Mouse (Mus musculus): ENCODE measurements around the gene Unc5a.

Gene Unc5a

GRCm38 (mm10) chr13:54955695-54956471 is 6.7 kb downstream of the Unc5a start:
- DNase-seq (ENCODE audit: extremely low read depth, low read depth, low spot score): no peak

DNA sequence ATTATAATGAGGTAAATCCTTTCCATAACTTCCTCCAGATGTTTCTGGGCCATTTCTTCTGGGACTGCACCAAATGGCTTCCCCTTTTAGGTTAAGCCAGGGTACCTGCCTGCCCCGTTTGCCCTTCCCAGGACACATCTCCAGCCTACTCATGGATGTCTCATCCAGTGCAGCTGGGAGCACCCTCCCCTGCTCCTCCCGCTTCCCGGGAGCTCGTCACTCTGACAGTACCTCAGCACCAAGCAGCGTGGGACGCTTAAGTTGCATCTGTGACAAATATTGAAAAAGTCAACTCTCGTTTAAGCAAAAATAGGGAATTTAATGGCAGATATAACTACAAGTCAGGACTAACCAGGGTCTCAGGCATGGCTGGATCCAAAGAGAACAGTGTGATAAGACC is 8.1 kb downstream of the Unc5a start:
- no peak for DNase-seq (ENCODE audit: extremely low read depth, low read depth, low spot score)

DNA sequence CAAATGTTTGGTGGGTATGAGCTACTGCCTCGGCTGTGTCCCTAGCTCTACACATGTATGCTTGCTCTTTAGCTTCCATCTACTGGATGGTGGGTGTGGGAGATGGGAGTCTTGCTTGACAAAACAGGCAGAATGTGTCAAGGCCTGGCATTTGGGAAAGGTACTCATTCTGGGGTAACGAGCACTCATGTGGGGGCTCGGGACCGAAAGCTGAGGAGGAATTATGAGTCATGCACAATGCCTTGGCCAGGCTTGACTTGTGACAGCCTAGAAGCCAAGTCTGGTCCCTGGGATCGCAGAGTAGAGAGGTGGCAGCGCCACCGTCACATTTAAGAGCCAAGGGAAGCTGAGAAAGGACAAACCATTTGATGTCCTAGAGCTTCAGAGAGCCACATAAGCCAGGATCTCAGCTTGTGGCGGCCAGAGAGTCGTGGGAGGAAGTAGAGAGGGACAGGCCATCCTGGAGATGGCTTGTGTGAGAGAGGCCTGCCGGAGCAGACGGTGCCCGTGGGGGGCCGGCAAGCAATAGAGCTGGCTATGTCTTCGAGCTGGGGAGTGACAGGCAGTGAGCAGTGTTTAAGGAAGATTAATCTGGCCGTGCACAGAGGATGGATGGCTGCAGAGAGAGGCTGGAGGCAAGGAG is 10.0 kb downstream of the Unc5a start:
- no peak for DNase-seq (ENCODE audit: extremely low read depth, low read depth, low spot score)

- DNase-seq (ENCODE audit: extremely low read depth, low read depth, low spot score): no peak
Observed at GRCm38 (mm10) chr13:54959842-54960241, 10.6 kb downstream of the Unc5a start.

- DNase-seq (ENCODE audit: extremely low read depth, low read depth, low spot score): no peak
Observed at GRCm38 (mm10) chr13:54960491-54960890, 11.3 kb downstream of the Unc5a start.

DNA sequence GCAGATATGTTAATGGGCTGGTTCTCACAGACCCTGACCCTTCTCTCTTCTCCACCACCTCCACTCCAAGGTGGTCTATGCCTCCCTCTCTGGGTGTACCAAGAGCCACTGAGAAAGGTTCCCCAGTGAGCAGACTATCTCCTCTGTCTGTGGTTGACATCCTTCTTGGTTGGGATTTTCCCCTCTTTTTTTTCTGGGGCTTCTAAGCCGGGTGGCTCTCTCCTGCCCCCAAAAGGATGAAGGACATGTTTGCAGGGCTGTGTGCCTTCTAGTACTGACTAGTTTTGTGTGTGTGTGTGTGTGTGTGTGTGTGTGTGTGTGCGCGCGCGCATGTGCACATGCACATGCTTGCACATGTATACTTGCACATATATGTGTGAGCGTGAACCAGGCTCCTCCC is 16.0 kb downstream of the Unc5a start:
- no peak for DNase-seq (ENCODE audit: extremely low read depth, low read depth, low spot score)

DNA sequence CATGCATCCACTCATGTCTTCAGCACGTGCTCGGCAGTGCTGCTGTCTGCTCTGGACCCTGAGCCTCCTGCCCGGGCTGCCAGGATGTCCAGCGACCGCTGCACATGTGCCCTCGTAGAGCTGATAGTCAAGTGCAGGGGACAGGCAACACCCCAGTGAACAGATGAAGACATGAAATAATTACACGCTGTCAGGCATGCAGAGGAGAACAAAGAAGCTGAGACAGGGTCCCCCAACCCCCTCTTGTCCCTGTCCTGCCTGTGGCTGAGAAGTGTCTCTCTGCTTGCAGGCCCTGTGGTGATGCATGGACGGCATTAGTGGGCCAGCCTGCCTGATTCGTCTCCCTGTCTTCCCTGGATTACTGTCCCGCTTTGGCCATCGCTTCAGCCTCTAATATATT is 18.3 kb downstream of the Unc5a start:
- no peak for DNase-seq (ENCODE audit: extremely low read depth, low read depth, low spot score)

DNA sequence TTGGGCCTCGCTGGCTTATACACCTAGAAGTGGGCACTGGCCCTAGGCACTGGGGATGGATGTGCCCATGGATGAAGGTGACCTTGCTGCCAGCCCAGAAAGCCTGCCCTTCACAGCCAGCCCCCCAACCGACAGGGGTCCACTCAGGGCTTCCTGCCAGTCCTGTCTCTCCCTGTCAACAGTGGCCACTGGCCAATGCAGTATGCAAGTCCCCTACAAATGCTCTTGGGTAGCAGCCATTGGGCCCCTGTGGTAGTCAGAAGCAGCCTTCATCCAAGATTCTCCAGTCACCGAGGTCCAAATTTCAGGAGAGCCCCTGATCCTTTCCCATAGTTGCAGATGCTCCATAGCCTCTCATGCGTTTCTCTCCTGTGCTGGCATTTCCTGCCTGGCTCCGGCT is 19.4 kb downstream of the Unc5a start:
- no peak for DNase-seq (ENCODE audit: extremely low read depth, low read depth, low spot score)

DNA sequence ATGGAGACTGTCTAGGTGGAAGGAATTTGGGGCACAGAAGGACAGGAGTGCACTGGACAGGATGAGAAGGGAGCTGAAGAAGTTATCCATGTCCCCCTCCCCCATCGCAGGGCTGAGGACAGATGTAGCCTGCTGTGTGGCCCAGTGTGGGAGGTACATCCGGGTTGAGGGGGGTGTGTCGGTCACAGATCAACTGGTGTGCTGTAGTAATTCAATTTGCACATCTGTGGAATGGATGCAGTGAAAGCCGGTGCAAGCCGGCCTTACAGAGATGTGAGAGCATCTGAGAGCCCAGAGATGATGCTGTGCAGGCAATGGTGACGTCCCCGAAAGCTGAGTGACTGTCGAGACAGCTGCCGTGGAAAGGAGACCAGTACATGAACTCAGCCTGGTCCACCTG is 20.3 kb downstream of the Unc5a start:
- DNase-seq (ENCODE audit: extremely low read depth, low read depth, low spot score): no peak

- no peak for DNase-seq (ENCODE audit: extremely low read depth, low read depth, low spot score)
Observed at GRCm38 (mm10) chr13:54970521-54971247, 21.5 kb downstream of the Unc5a start.

DNA sequence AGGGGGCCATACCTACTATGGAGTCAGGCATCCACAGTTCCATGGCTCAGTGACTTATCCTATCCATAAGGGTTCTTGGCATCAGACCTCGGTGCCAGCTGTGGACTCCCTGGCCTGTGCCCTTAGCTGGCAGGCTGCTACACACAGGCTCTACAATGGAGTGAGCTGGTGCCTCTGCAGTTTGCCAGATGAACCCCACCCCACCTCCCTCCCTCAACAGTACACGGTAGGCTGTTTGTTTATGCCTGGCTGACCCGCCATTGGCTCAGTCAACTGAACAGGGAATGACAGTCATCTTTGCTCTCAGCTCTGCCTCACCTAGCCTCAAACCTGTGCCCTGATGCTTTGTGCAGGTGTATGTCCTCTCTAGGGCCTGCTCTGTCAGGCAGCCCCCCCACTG is 26.3 kb downstream of the Unc5a start:
- no peak for DNase-seq (ENCODE audit: extremely low read depth, low read depth, low spot score)

DNA sequence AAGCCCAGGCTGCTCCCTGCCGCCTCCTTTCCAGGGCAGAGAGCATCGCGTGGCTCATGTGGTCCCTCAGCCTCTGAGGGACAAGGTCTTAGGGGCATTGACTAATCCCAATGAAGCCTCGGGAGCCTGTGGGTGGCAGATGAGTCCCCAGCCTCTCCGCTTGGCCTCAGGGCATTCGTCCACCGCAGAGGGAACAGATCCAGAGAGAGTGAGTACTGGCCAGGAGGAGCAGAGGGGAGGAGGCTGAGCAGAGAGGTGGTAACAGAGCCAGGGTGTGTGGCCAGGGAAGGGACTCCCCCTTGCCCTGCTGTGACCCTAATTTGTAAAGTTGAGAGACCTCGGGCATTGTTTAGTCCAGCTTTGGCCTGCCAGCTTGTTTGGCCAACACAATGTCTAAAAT is 29.6 kb downstream of the Unc5a start:
- DNase-seq (ENCODE audit: extremely low read depth, low read depth, low spot score): no peak

DNA sequence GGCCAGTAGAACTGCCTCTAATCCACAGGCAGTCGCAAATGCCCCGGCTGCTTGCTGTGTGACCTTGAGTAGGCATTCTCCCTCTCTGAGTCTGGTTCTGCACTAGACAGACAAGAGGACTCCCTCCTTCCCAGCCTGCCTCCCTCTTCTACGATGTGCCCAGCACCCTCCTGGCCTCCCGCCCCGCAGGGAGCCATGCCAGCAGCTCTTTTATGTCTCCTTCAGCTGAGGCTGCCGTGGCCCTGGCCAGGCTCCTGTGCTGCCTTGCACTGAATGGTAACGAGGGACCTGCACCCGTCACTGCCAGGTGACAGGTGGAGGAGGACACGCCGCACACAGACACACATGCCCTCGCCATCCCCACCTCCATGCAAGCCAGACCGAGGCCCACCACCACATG is 31.7 kb downstream of the Unc5a start:
- DNase-seq (ENCODE audit: extremely low read depth, low read depth, low spot score): no peak

DNA sequence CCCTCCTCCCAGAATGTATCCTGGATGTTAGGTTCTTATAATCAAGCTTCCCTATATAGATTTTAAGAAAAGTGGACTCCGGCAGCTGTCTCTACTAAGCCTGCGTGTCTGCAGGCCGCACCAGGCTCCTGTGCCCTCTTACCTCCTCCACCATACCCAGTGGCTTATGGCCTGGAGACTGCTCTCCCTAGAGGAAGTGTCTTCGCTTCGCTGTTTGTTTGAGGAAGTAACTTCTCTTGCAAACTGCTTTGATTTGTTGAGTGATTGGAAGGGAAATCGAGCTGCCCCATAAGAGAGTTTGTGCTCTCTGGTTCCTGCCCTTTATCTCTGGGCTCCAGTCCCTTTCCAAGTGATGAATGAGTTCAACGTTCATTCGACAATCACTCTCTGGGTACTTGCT is 33.8 kb downstream of the Unc5a start:
- no peak for DNase-seq (ENCODE audit: extremely low read depth, low read depth, low spot score)

DNA sequence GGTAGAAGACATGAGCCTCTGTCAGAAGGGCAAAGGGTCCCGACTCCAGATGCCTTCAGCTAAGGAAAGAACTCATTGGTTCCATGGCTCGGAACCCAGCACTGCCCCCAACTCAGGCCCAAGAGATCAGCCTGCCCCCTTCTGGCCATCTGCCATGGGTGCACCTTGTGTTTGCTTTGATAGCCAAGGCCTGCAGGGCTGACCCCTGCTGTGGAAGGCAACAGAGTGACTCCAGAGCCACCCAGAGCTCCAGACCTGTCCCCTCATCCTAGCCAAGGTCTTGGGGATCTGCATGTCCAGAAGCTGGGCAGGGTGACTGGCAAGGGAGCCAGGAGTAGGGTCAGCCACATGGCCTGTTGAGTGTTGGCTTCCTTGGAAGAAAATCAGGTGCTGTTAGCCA is 34.4 kb downstream of the Unc5a start:
- no peak for DNase-seq (ENCODE audit: extremely low read depth, low read depth, low spot score)

- no peak for DNase-seq (ENCODE audit: extremely low read depth, low read depth, low spot score)
Observed at GRCm38 (mm10) chr13:54987405-54987804, 38.2 kb downstream of the Unc5a start.

DNA sequence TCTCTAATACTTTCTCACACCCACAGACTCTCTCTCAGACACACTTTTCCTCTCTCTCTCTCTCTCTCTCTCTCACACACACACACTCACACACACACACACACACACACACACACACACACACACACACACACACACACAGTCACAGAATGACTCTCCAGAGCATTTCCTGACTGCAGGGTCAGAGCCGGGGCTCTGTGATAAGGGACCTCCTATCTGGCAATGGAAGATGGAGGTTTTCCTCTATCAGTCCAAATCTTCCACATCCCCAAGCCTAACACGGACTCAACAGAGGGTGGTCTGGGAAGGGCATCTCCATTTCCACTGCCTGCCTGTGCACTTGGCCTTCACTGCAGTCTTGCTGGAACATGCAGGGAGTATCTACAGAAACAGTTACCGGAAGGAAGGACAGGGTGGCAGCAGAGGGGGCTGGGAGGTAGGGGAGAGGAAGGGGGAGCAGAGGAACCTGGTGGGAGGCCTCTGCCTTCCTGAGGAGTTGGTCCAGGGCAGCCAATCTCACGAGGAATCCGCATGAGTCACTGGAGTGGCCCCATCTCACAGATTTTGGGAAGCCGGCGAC is 39.1 kb downstream of the Unc5a start:
- no peak for DNase-seq (ENCODE audit: extremely low read depth, low read depth, low spot score)

GRCm38 (mm10) chr13:54992215-54992614 is 43.0 kb downstream of the Unc5a start:
- no peak for DNase-seq (ENCODE audit: extremely low read depth, low read depth, low spot score)

- no peak for DNase-seq (ENCODE audit: extremely low read depth, low read depth, low spot score)
Observed at GRCm38 (mm10) chr13:54994576-54994975, 45.4 kb downstream of the Unc5a start.

DNA sequence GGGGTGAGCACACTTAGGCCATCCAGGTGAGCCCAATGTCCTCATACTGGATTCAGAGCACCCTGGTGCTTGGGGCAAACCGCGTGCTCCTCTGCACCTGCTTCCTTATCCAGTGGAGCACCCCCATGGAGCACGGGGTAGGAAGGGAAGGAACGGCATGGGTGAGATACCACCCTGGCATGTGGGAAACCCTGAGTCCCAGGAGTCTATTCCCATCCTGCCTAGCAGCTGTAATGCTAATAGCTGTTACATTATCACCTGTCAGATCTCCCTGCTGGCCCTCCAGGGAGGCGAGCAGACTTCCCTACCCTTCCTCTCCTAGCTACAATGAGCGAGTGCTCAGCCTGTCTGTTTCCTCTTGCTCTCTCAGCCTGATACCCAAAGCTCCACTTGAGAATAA is 46.0 kb downstream of the Unc5a start:
- no peak for DNase-seq (ENCODE audit: extremely low read depth, low read depth, low spot score)

- no peak for DNase-seq (ENCODE audit: extremely low read depth, low read depth, low spot score)
Observed at GRCm38 (mm10) chr13:54997568-54997967, 48.4 kb downstream of the Unc5a start.

DNA sequence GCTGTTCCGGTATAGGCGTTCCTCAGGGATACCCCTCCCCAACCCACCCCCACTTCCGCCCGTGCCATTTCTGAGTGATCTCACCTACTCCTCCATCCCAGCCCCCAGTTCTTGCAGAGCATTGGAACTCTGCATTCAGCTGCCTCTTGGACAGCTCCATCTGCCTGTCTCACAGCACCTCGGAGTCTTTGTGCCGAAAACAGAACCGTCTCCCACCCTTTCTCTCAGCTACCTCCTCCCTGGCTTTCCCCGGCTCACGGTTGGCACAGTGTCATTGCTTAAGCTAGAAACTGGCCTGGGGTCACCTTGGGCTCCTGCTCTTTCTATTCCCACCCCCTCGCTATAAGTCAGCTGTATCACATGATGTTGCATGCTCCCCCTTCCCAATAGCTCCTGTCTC is 51.2 kb downstream of the Unc5a start:
- no peak for DNase-seq (ENCODE audit: extremely low read depth, low read depth, low spot score)
